Mouse (Mus musculus): ENCODE data around the gene Eapp.

DNA sequence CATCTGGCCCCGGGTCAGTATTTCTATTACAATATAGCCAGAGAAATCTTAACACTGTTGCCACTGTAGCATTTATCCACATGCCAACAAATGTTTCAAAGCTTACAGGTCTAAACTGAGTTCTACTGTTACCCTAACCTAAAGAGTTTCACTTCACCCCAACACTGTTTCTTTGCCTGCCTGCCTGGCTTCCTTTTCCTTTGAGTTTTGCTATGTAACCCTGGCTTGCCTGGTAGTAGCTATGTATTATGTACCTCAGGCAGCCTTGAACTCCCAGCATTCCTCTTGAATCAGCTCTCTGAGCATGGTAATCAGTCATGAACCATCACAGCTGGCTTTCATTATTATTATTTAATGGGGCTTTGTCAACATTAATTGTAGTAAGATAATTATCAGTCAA is 41.0 kb downstream of the Eapp start:
- TF ChIP-seq GATA1 (IDR thresholded peaks at IDR 0.05; ENCODE audit: borderline replicate concordance, low read length) (no peak), FLI1 (IDR thresholded peaks at IDR 0.05; ENCODE audit: low read length) (no peak)
